Mouse (Mus musculus) midbrain, embryonic 16.5 days (tissue): ENCODE measurements at regions not wholly inside any gene's neighbourhood (a gene's known extent, or its start where the extent isn't known, plus 50 kb on each side); places are given as distances from the start of the nearest gene placed in this dataset.

Experiments
- ATAC-seq: fragments of 200-750 bp; cut with Nextera tagmentation; 2 replicates; pipeline ENCODE4 v1.8.0; 2017; ENCODE audit warnings: moderate TSS enrichment
- H3K27ac ChIP-seq: fragments of 300-500 bp; sonication (generic); 2 replicates; pipeline ENCODE4 v1.5.1; 2014; ENCODE audit warnings: mild to moderate bottlenecking, low read length, mixed read lengths
- H3K27me3 ChIP-seq: fragments of 300-500 bp; sonication (generic); 2 replicates; pipeline ENCODE4 v1.6.1; 2014; ENCODE audit warnings: low read depth, low read length, mixed read lengths; ENCODE audit not compliant: control insufficient read depth, insufficient read depth
- H3K36me3 ChIP-seq: fragments of 300-500 bp; sonication (generic); 2 replicates; pipeline ENCODE4 v1.6.1; 2014; ENCODE audit warnings: mild to moderate bottlenecking, low read length, moderate library complexity, mixed read lengths; ENCODE audit not compliant: control insufficient read depth, insufficient read depth
- H3K4me1 ChIP-seq: fragments of 300-500 bp; sonication (generic); 2 replicates; pipeline ENCODE4 v1.6.1; 2014; ENCODE audit warnings: mild to moderate bottlenecking, low read length, mixed read lengths; ENCODE audit not compliant: control insufficient read depth, insufficient read depth
- H3K4me2 ChIP-seq: fragments of 300-500 bp; sonication (generic); 2 replicates; pipeline ENCODE4 v1.6.1; 2014; ENCODE audit warnings: mild to moderate bottlenecking, low read length, mixed read lengths
- H3K4me3 ChIP-seq: fragments of 300-500 bp; sonication (generic); 2 replicates; pipeline ENCODE4 v1.5.1; 2014; ENCODE audit warnings: low read depth, mild to moderate bottlenecking, low read length, moderate library complexity, mixed read lengths
- H3K9ac ChIP-seq: fragments of 300-500 bp; sonication (generic); 2 replicates; pipeline ENCODE4 v1.6.1; 2014; ENCODE audit warnings: low read depth, low read length, mixed read lengths
- H3K9me3 ChIP-seq: fragments of 300-500 bp; sonication (generic); replicated peaks from 2 replicates; pipeline ENCODE4 v1.6.1; 2014; ENCODE audit warnings: mild to moderate bottlenecking, low read length, mixed read lengths; ENCODE audit not compliant: control insufficient read depth, poor library complexity, severe bottlenecking
- WGBS: fragments of 180-500 bp; shearing (Covaris S2); extraction: QIAGEN DNeasy Blood & Tissue Kit; methylation state at CpG from one replicate; pipeline ENCODE4 v1.1.7; 2014; 5-methylcytosine and 5-hydroxymethylcytosine counted together

DNA sequence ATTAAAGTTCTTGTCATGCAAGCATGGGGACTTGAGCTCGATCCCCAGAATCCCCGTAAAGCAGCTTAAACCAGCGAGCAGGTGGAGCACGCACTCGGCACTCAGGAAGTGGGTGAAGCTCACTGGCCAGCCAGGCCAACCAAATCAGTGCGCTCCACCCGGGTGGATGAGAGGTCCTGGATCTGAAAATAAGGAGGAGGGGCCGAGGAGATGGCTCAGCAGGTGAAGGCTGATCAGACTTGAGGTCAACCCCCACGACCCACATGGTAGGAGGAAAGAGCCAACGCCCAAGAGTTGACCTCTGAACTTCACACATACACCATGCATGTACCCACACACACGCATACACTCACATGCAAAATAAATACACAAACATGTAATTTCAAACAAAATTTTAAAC lies 120.8 kb downstream of the Inhbb start:
- Histone ChIP-seq H3K4me1 (no peaks in the 10 kb centered on the region; the same call in 1 of the 2 replicates), H3K4me3 (no peak overlapping the region), H3K9ac (no peak overlapping the region), H3K27me3 (no peaks in the 10 kb centered on the region; the same call in 1 of the 2 replicates), H3K27ac (no peak overlapping the region), H3K36me3 (no peaks in the 10 kb centered on the region), H3K4me2 (no peak overlapping the region), H3K9me3 (no peaks in the 10 kb centered on the region)
- ATAC-seq: no peak
- WGBS: 90% methylated on average over 11 of the region's 11 CpGs

DNA sequence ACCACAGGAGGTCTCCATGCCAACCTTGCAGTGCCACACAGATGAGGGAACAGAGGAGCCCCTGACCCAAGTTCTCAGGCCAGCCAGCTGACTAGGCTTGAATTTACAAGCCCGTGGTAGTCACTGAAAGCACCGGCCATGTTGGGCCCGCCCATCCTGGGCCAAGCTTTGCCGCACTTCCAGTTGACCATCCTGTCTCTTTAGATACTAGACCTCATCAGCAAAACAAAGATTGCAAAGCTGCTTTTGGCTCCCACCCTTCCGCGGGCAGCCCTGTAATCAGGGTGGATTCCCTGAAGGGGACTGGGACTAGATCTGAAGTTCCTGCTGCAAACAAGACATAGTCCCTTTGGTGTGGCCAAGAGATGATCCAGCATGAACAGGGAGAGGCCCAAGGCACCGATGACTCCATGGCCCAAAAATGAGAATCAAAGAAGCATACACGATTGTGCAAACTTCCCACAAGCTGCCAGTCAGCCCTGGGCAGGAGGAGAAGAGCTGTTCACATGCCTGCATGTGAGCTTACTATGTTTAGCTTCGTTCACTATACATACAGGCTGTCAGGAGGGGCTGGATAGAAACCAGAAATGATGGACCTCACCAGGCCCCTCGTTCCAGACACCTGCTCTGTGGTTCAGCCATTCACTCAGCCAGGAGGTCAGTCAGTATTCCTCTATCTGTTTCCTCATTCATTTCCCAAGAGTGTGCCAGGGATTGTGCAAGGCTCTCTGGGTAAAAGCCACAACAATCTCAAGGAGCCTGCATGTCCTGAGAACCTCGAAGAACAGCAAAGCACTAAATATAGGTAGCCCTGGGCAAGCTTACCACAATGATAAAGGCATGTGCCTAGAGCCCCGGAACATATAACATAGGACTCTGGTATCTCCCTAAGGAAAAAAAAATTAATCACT lies 122.0 kb downstream of the Inhbb start:
- H3K27ac ChIP-seq: no peak overlapping the region
- ATAC-seq: no peak

GRCm38 (mm10) chr1:119298696-119299230 lies 123.3 kb downstream of the Inhbb start:
- no peak for ATAC-seq

More for the DNA sequence above, 122.0 kb downstream of the Inhbb start:
- Histone ChIP-seq H3K36me3 (no peaks in the 10 kb centered on the region), H3K4me3 (no peak overlapping the region), H3K27me3 (no peaks in the 10 kb centered on the region; the same call in none of the 2 replicates), H3K9me3 (no peaks in the 10 kb centered on the region), H3K9ac (no peak overlapping the region), H3K4me1 (no peaks in the 10 kb centered on the region; the same call in 1 of the 2 replicates), H3K4me2 (no peak overlapping the region)
- WGBS: 86% methylated on average over 12 of the region's 12 CpGs

DNA sequence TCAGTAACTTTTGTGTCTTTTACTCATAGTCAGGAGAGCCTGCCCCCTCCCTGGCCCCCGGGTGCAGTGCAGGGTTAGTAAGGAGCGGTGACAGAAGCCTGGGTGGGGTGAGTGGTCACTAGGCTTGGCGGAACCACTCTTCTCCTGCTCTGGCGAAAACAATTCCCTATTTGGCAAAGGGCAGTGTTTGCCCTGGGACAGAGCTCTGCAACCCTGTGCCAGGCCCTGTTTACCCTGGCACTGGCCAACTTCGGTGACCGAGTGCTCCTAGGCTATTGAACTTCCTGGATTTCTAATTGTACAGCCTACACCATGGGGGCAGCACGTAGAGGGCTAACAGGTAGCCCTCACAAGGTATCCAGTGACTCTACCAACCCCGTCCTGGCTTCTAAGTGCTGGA lies 126.9 kb downstream of the Inhbb start:
- Histone ChIP-seq H3K4me1 (no peaks in the 10 kb centered on the region), H3K4me3 (no peak overlapping the region), H3K9me3 (no peaks in the 10 kb centered on the region), H3K9ac (no peak overlapping the region), H3K27me3 (no peaks in the 10 kb centered on the region; the same call in 1 of the 2 replicates), H3K36me3 (no peaks in the 10 kb centered on the region), H3K4me2 (no peak overlapping the region), H3K27ac (no peak overlapping the region)
- no peak for ATAC-seq
- 82% methylated on average over 8 of the region's 8 CpGs for WGBS

More at GRCm38 (mm10) chr1:119298696-119299230, 123.3 kb downstream of the Inhbb start:
- no peak overlapping the region for H3K4me3 ChIP-seq
- no peaks in the 10 kb centered on the region; the same call in none of the 2 replicates for H3K27me3 ChIP-seq
- no peaks in the 10 kb centered on the region for H3K4me1 ChIP-seq
- H3K9me3 ChIP-seq: no peaks in the 10 kb centered on the region
- H3K27ac ChIP-seq: no peak overlapping the region
- no peaks in the 10 kb centered on the region for H3K36me3 ChIP-seq
- H3K9ac ChIP-seq: no peak overlapping the region
- WGBS: 29% methylated on average over 6 of the region's 6 CpGs
- no peak overlapping the region for H3K4me2 ChIP-seq

- Histone ChIP-seq H3K4me2 (no peak overlapping the region), H3K27me3 (no peaks in the 10 kb centered on the region; the same call in 1 of the 2 replicates), H3K27ac (no peak overlapping the region), H3K4me1 (no peaks in the 10 kb centered on the region), H3K36me3 (no peaks in the 10 kb centered on the region), H3K9ac (no peak overlapping the region), H3K4me3 (no peak overlapping the region), H3K9me3 (no peaks in the 10 kb centered on the region)
- ATAC-seq: no peak
- WGBS: 86% methylated on average over 9 of the region's 9 CpGs
Observed at GRCm38 (mm10) chr1:119293839-119294238, 128.2 kb downstream of the Inhbb start.

DNA sequence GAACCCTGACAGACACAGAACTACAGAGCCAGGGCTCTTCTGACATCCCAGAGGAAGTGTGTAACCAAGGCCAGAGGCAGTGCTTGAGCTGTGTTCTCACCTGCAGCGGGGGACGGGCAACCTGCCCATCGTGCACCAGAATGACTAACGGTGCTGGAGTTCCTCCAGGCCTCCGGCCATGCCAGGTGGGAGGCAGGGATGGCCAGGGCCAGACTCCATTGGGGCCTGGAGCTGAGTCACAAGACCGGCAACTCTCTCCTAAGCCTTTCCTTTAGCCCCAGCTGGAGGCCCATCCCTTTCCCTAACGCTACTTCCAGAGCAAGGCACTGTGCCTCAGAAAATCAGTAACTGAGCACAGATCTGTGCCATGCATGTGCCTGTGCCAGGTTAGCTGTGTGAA lies 129.8 kb downstream of the Inhbb start:
- ATAC-seq: no peak
- Histone ChIP-seq H3K36me3 (no peaks in the 10 kb centered on the region), H3K4me1 (no peaks in the 10 kb centered on the region), H3K4me2 (no peak overlapping the region), H3K27me3 (no peaks in the 10 kb centered on the region; the same call in 1 of the 2 replicates), H3K4me3 (no peak overlapping the region), H3K27ac (no peak overlapping the region), H3K9me3 (no peaks in the 10 kb centered on the region), H3K9ac (no peak overlapping the region)
- 74% methylated on average over 7 of the region's 7 CpGs for WGBS

GRCm38 (mm10) chr1:119290165-119290916 lies 131.7 kb downstream of the Inhbb start:
- WGBS: 82% methylated on average over 8 of the region's 9 CpGs
- no peaks in the 10 kb centered on the region for H3K4me1 ChIP-seq
- no peaks in the 10 kb centered on the region for H3K36me3 ChIP-seq
- H3K4me3 ChIP-seq: no peak overlapping the region
- H3K27ac ChIP-seq: no peak overlapping the region
- H3K9ac ChIP-seq: no peak overlapping the region
- H3K27me3 ChIP-seq: no peaks in the 10 kb centered on the region; the same call in 1 of the 2 replicates
- no peak for ATAC-seq
- no peak overlapping the region for H3K4me2 ChIP-seq
- no peaks in the 10 kb centered on the region; the same call in 1 of the 2 replicates for H3K9me3 ChIP-seq

GRCm38 (mm10) chr1:119289516-119290164 lies 132.4 kb downstream of the Inhbb start:
- H3K27ac ChIP-seq: no peak overlapping the region
- no peak overlapping the region for H3K9ac ChIP-seq
- no peak overlapping the region for H3K4me3 ChIP-seq
- no peak for ATAC-seq
- no peaks in the 10 kb centered on the region for H3K36me3 ChIP-seq
- H3K4me1 ChIP-seq: no peaks in the 10 kb centered on the region
- 89% methylated on average over 11 of the region's 11 CpGs for WGBS
- H3K27me3 ChIP-seq: no peaks in the 10 kb centered on the region
- no peak overlapping the region for H3K4me2 ChIP-seq
- H3K9me3 ChIP-seq: no peaks in the 10 kb centered on the region; the same call in 1 of the 2 replicates
